ENCODE assay signal across 16 mouse cellular contexts in genomic region chr6:128058570-128058969, GRCm38 (mm10).
A peak's percentile ranks its signal among the peaks of the same experiment; 100 is the strongest.
DNase-seq lines count a peak whose midpoint lies in the region; ATAC-seq lines count a peak whose summit lies in the region.
"Had no signal": no experiment of that assay in that cellular context is flagged by ENCODE, and none has a peak within 500 bp of the region (broad histone marks: within the 10 kb centered on the region; RNA-seq: fewer than 3 reads in every experiment).

No protein-coding gene starts in this region.

- 22% methylated on average over 9 of the region's 9 CpGs for WGBS in hindbrain, embryonic 11.5 days
- 33% methylated on average over 9 of the region's 9 CpGs for WGBS in hindbrain, embryonic 10.5 days
- WGBS in hindbrain, embryonic 15.5 days, result 27% methylated on average over 9 of the region's 9 CpGs
- 28% methylated on average over 9 of the region's 9 CpGs for WGBS in neural tube, embryonic 12.5 days
- 37% methylated on average over 9 of the region's 9 CpGs for WGBS in kidney, embryonic 16.5 days
- WGBS in liver, embryonic 11.5 days, result 57% methylated on average over 9 of the region's 9 CpGs

- no peaks in the 10 kb centered on the region for H3K36me3 ChIP-seq in hindbrain, embryonic 11.5 days (ENCODE audit: control insufficient read depth, insufficient read depth, low read length)
- no peaks in the 10 kb centered on the region; the same call in 1 of the 2 replicates for H3K36me3 ChIP-seq in hindbrain, embryonic 10.5 days
- no peaks in the 10 kb centered on the region for H3K36me3 ChIP-seq in hindbrain, embryonic 15.5 days
- H3K36me3 ChIP-seq in neural tube, embryonic 12.5 days, result no peaks in the 10 kb centered on the region
- H3K36me3 ChIP-seq in kidney, embryonic 16.5 days (ENCODE audit: insufficient read depth, low read length), result no peaks in the 10 kb centered on the region
- H3K36me3 ChIP-seq in liver, embryonic 11.5 days (ENCODE audit: control insufficient read depth, insufficient read depth, low read length), result no peaks in the 10 kb centered on the region
- H3K36me3 ChIP-seq: limb, embryonic 15.5 days; lung, embryonic 15.5 days; stomach, embryonic 15.5 days had no signal

- H3K4me1 ChIP-seq in hindbrain, embryonic 11.5 days (replicated peaks; ENCODE audit: control insufficient read depth, insufficient read depth, low read length), result no peaks in the 10 kb centered on the region; the same call in 1 of the 2 replicates
- H3K4me1 ChIP-seq in hindbrain, embryonic 10.5 days (replicated peaks), result peaks cover 23% of the 10 kb centered on the region
- peaks cover 16% of the 10 kb centered on the region for H3K4me1 ChIP-seq in hindbrain, embryonic 15.5 days (replicated peaks)
- peaks cover 20% of the 10 kb centered on the region; the same call in 1 of the 2 replicates for H3K4me1 ChIP-seq in neural tube, embryonic 12.5 days
- no peaks in the 10 kb centered on the region for H3K4me1 ChIP-seq in kidney, embryonic 16.5 days (ENCODE audit: insufficient read depth, low read length)
- H3K4me1 ChIP-seq in liver, embryonic 11.5 days (replicated peaks; ENCODE audit: control insufficient read depth, insufficient read depth, low read length), result no peaks in the 10 kb centered on the region
- H3K4me1 ChIP-seq: lung, embryonic 15.5 days; stomach, embryonic 15.5 days had no signal

- DNase-seq in hindbrain, embryonic 11.5 days (ENCODE audit: low spot score), result no peak
- no peak for DNase-seq in hindbrain, embryonic 10.5 days (ENCODE audit: low spot score)
- peak; percentile 78 to 79 for DNase-seq in cerebellum, postnatal 25 days
- no peak for DNase-seq in liver, embryonic 11.5 days (ENCODE audit: low spot score)
- DNase-seq in left cerebral cortex, adult 9 months (ENCODE audit: low spot score in 2 of 2), result no peak
- DNase-seq: adrenal gland, postnatal 36 days; B cell, adult 2 months; thymus, postnatal 36 days had no signal

- no peak overlapping the region for H3K4me2 ChIP-seq in hindbrain, embryonic 11.5 days (replicated peaks; ENCODE audit: low read depth, low read length)
- peak overlapping the region; percentile 37 for H3K4me2 ChIP-seq in hindbrain, embryonic 15.5 days
- H3K4me2 ChIP-seq in neural tube, embryonic 12.5 days (replicated peaks), result peak overlapping the region; percentile 41
- H3K4me2 ChIP-seq in kidney, embryonic 16.5 days (replicated peaks; ENCODE audit: low read depth, low read length), result no peak overlapping the region
- no peak overlapping the region for H3K4me2 ChIP-seq in liver, embryonic 11.5 days
- H3K4me2 ChIP-seq: heart, embryonic 11.5 days; limb, embryonic 15.5 days; lung, embryonic 15.5 days; stomach, embryonic 15.5 days had no signal

- H3K27me3 ChIP-seq in hindbrain, embryonic 11.5 days (ENCODE audit: control insufficient read depth, insufficient read depth, low read length), result no peaks in the 10 kb centered on the region
- no peaks in the 10 kb centered on the region for H3K27me3 ChIP-seq in hindbrain, embryonic 10.5 days (ENCODE audit: insufficient read depth, poor library complexity, severe bottlenecking)
- no peaks in the 10 kb centered on the region for H3K27me3 ChIP-seq in hindbrain, embryonic 15.5 days
- no peaks in the 10 kb centered on the region for H3K27me3 ChIP-seq in neural tube, embryonic 12.5 days (replicated peaks)
- H3K27me3 ChIP-seq in kidney, embryonic 16.5 days (ENCODE audit: insufficient read depth, low read length), result no peaks in the 10 kb centered on the region
- no peaks in the 10 kb centered on the region for H3K27me3 ChIP-seq in liver, embryonic 11.5 days (replicated peaks; ENCODE audit: control insufficient read depth, insufficient read depth, low read length)
- H3K27me3 ChIP-seq: limb, embryonic 15.5 days; lung, embryonic 15.5 days; stomach, embryonic 15.5 days had no signal

- no peaks in the 10 kb centered on the region for H3K9me3 ChIP-seq in hindbrain, embryonic 11.5 days (ENCODE audit: control insufficient read depth, low read length)
- H3K9me3 ChIP-seq in hindbrain, embryonic 10.5 days, result no peaks in the 10 kb centered on the region
- no peaks in the 10 kb centered on the region for H3K9me3 ChIP-seq in hindbrain, embryonic 15.5 days
- H3K9me3 ChIP-seq in neural tube, embryonic 12.5 days, result no peaks in the 10 kb centered on the region
- no peaks in the 10 kb centered on the region for H3K9me3 ChIP-seq in kidney, embryonic 16.5 days (ENCODE audit: low read length)
- no peaks in the 10 kb centered on the region for H3K9me3 ChIP-seq in liver, embryonic 11.5 days (ENCODE audit: control insufficient read depth, low read length)
- H3K9me3 ChIP-seq: limb, embryonic 15.5 days; lung, embryonic 15.5 days; stomach, embryonic 15.5 days had no signal

- H3K9ac ChIP-seq in hindbrain, embryonic 11.5 days (ENCODE audit: low read depth, low read length), result no peak overlapping the region
- H3K9ac ChIP-seq in hindbrain, embryonic 15.5 days, result 0 out of 2 replicates have a peak overlapping the region, but pooled peaks have one; percentile 8
- peak overlapping the region; percentile 26; the same call in 1 of the 2 replicates for H3K9ac ChIP-seq in neural tube, embryonic 12.5 days
- no peak overlapping the region for H3K9ac ChIP-seq in kidney, embryonic 16.5 days (replicated peaks; ENCODE audit: low read length)
- H3K9ac ChIP-seq in liver, embryonic 11.5 days (ENCODE audit: low read depth, low read length), result no peak overlapping the region
- H3K9ac ChIP-seq: limb, embryonic 15.5 days; lung, embryonic 15.5 days; stomach, embryonic 15.5 days had no signal

- H3K4me3 ChIP-seq in hindbrain, embryonic 11.5 days (ENCODE audit: low read depth, low read length), result no peak overlapping the region
- no peak overlapping the region for H3K4me3 ChIP-seq in hindbrain, embryonic 10.5 days
- H3K4me3 ChIP-seq in hindbrain, embryonic 15.5 days, result no peak overlapping the region
- H3K4me3 ChIP-seq in neural tube, embryonic 12.5 days, result no peak overlapping the region
- H3K4me3 ChIP-seq in kidney, embryonic 16.5 days (ENCODE audit: low read length), result no peak overlapping the region
- no peak overlapping the region for H3K4me3 ChIP-seq in liver, embryonic 11.5 days (ENCODE audit: low read depth, low read length)
- H3K4me3 ChIP-seq: layer of hippocampus, adult 2 months; limb, embryonic 15.5 days; lung, embryonic 15.5 days; stomach, embryonic 15.5 days had no signal

- peak overlapping the region; percentile 67 for H3K27ac ChIP-seq in hindbrain, embryonic 11.5 days (ENCODE audit: low read depth, low read length)
- no peak overlapping the region for H3K27ac ChIP-seq in hindbrain, embryonic 10.5 days
- H3K27ac ChIP-seq in hindbrain, embryonic 15.5 days (replicated peaks), result peak overlapping the region; percentile 30; the same call in 1 of the 2 replicates
- H3K27ac ChIP-seq in neural tube, embryonic 12.5 days, result 0 out of 2 replicates have a peak overlapping the region, but pooled peaks have one; percentile 2
- H3K27ac ChIP-seq in kidney, embryonic 16.5 days (ENCODE audit: low read length), result no peak overlapping the region
- H3K27ac ChIP-seq in liver, embryonic 11.5 days (ENCODE audit: low read depth, low read length), result no peak overlapping the region
- H3K27ac ChIP-seq: layer of hippocampus, adult 2 months; limb, embryonic 15.5 days; lung, embryonic 15.5 days; stomach, embryonic 15.5 days had no signal

- ATAC-seq in hindbrain, embryonic 11.5 days (ENCODE audit: low FRiP score), result peak; percentile 68
- ATAC-seq in hindbrain, embryonic 15.5 days (ENCODE audit: low FRiP score, low read depth), result peak; percentile 31
- ATAC-seq in neural tube, embryonic 12.5 days (ENCODE audit: low FRiP score, low read depth), result peak; percentile 57
- ATAC-seq in kidney, embryonic 16.5 days (ENCODE audit: low FRiP score, low TSS enrichment), result no peak
- no peak for ATAC-seq in liver, embryonic 11.5 days (replicated peaks; ENCODE audit: low FRiP score)

Comparison
In these comparisons a context has a peak if more than half of its experiments do, and no peak if none do; other contexts are left out.
1. H3K27ac ChIP-seq: peak in hindbrain, embryonic 11.5 days (single experiment), hindbrain, embryonic 15.5 days (single experiment) and neural tube, embryonic 12.5 days (single experiment); none in hindbrain, embryonic 10.5 days (single experiment), kidney, embryonic 16.5 days (single experiment) and liver, embryonic 11.5 days (single experiment).
2. H3K4me2 ChIP-seq: peak in hindbrain, embryonic 15.5 days (single experiment) and neural tube, embryonic 12.5 days (single experiment); none in hindbrain, embryonic 11.5 days (single experiment), kidney, embryonic 16.5 days (single experiment) and liver, embryonic 11.5 days (single experiment).
3. H3K9ac ChIP-seq: peak in hindbrain, embryonic 15.5 days (single experiment) and neural tube, embryonic 12.5 days (single experiment); none in hindbrain, embryonic 11.5 days (single experiment), kidney, embryonic 16.5 days (single experiment) and liver, embryonic 11.5 days (single experiment).
4. ATAC-seq: peak in hindbrain, embryonic 11.5 days (single experiment), hindbrain, embryonic 15.5 days (single experiment) and neural tube, embryonic 12.5 days (single experiment); none in kidney, embryonic 16.5 days (single experiment) and liver, embryonic 11.5 days (single experiment).
5. DNase-seq: peak in cerebellum, postnatal 25 days (2 of 2); none in hindbrain, embryonic 11.5 days (single experiment), hindbrain, embryonic 10.5 days (single experiment), liver, embryonic 11.5 days (single experiment) and left cerebral cortex, adult 9 months (0 of 2).